Mouse (Mus musculus): Measurements from ENCODE around the gene Rab3d.

Gene Rab3d

GRCm38 (mm10) chr9:21918035-21918592 is at the start of gene Rab3d:
Gene Rab3d, minus strand, starts transcription at chr9:21918192.
- peak; percentile 75 for DNase-seq (ENCODE audit: low spot score)

GRCm38 (mm10) chr9:21963417-21963816 is 45.4 kb upstream of the Rab3d start, which contains the start of gene Epor:
Gene Epor, minus strand, starts transcription at chr9:21963506.
- DNase-seq (ENCODE audit: low spot score) = no peak

DNA sequence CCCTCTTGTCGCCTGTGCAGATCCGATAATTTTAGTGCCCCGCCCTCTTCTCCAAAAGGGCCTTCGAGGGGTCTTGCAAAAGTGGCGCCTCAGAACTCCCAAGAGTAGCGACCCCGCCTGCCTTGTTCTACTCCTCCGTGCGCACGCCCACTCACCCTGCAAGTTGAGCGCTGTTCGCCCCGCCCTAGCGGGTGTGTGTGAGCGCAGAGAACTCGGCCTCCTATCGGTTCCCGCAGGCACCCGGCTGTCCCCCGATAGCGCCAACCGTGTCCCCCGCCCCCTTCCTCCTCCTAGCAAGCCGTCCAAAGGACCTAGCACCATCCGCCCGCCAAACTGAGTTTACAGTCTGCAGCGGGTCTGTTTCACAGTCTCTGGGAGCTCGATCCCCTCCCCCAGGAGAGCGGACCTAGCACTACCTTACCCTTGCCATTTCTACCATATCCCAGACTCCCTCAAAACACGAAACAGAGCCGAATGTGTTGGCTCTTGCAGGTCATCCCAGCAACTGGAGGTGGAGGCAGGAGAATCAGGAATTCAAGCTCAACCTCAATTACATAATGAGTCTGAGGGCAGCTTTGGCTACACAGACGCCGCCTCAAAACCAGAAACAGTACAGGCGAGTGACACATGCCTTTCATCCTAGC is 44.5 kb upstream of the Rab3d start:
- DNase-seq (ENCODE audit: low spot score) = peak; percentile 36

- no peak for DNase-seq (ENCODE audit: low spot score)
Measured at GRCm38 (mm10) chr9:21962010-21962409, 44.0 kb upstream of the Rab3d start.

DNA sequence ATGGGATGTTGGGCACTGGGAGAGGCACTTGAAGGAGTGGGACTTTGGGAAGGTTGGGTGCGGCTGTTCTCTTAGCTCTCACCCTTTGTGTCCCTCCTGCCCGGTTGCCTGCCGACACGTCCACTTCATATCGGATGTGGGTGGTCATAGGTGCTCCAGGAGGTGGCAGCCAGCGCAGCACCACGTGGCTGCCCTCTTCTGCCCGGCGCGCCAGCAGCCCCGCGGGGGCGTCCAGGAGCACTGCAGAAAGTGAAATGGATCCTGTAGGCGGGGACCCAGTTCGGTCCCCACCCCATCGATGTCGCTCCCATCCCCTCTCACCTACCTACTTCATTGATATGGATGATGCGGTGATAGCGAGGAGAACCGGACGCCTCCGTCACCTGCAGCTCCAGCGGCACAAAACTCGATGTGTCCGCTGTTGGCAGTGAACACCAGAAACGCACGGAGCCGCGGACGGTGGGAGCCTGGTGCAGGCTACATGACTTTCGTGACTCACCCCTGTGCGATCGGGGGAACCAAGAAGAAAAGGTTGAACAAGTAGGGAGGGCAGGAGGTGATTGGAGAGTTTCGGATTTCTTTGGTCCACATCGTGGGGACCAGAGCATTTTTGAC is 43.5 kb upstream of the Rab3d start:
- no peak for DNase-seq (ENCODE audit: low spot score)

- DNase-seq (ENCODE audit: low spot score) = no peak
Measured at GRCm38 (mm10) chr9:21960558-21961208, 42.7 kb upstream of the Rab3d start.

- DNase-seq (ENCODE audit: low spot score) = no peak
Measured at GRCm38 (mm10) chr9:21960135-21960534, 42.1 kb upstream of the Rab3d start.

- no peak for DNase-seq (ENCODE audit: low spot score)
Measured at GRCm38 (mm10) chr9:21959244-21959643, 41.3 kb upstream of the Rab3d start.

DNA sequence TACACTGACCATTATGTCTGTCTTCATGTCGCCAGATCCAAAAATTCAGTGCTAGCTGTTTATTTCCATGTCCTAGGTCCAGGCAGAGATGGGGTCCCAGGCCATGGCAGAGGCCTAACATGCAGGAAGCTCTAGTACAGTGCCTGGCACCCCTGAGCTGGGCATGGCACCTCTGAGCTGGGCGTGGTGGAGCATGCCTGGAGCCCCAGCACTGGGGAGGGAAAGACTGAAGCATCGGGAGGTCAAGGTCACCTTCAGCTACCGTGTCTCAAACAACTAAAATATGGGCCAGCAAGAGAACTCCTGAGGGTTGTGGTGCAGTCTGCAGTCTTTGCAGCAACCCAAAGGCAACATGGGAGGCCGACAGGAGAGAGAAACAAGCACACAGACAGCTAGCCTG is 40.4 kb upstream of the Rab3d start:
- DNase-seq (ENCODE audit: low spot score) = no peak

DNA sequence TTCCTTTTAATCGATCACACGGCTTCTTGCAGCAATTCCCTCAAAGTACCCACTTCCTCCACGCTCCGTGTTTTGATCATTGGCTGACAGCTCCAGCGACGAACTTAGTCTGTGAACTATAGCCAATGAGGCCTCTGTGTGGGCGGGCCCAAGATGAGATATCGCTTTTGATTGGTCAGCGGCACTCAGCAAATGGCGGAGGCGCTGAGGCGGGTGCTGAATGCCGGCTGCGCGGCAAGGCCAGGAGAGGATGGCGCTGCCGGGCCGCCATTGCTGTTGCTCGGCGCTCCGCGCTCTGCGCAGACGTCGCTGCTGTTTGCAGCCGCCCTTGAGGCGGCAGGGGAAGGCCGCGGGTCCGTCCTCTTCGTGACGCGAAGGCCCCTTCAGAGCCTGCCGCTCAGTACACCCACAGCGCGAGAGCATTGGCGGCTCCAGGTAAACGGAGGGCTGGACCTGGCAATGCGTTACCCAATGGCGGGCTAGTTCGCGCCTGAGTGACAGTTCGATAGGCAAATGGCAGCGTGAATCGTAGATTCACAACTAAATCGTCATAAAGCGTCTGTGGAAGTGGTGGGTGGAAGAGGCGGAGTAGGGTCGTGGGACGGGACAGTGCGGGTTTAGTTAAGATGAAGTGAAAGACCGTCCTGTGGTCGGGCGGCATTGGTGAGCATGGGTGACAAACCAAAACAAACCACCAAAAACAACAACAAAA is 37.7 kb upstream of the Rab3d start, which contains the start of gene Swsap1:
TSS of gene Swsap1 (plus strand) at position 186 of the 712 bp plus-strand sequence.
- peak; percentile 97 for DNase-seq (ENCODE audit: low spot score)

DNA sequence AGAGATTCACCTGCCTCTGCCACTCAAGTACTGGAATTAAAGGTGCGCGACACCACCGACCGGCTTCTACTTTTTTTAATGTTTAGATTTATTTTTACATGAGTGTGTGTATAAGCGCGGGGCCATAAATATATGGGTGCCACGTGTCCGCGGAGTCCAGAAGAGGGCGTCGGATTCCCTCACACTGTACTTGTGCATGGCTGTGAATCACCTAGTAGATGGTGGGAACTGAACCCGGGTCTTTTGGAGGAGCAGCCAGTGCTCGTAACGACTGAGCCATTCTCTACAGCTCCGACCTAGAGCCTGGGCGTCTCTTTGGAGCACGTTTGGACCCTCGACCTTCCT is 37.2 kb upstream of the Rab3d start:
- DNase-seq (ENCODE audit: low spot score) = no peak

- no peak for DNase-seq (ENCODE audit: low spot score)
Measured at GRCm38 (mm10) chr9:21954635-21955034, 36.6 kb upstream of the Rab3d start.

DNA sequence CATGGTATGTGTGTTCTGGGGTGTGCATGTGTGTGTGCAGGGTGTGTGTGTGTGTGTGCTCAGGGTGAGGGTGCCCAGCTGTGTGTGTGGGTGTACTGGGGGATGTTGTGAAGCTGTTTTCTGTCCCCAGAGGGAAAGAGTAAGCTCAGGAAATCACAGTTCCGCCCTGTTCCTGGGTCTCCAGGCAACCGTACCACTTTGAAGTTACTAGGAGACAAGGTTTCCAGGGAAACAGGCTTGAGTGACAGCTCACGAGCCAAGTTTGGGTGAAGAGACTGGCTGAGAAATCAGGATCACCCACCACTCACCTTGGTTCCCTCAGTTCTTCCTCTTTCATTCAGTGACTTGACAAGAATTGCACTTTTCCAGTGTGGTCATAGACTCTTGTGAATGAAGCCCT is 35.6 kb upstream of the Rab3d start:
- no peak for DNase-seq (ENCODE audit: low spot score)

DNA sequence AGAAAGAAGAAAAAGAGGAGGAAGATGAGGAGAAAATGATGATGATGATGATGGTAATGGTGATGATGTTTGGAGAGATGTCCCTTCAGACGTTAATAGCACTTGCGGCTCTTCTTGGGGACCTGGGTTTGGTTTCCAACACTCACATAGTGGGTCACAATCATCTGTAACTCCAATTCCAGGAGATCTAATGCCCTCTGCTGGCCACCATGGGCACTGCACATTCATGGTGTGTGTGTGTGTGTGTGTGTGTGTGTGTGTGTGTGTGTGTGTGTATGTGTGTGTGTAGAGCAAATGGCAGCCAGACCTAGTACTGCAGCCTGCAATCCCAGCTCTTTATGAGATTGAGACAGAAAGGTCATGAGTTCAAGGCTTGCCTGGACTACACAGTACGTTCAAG is 34.0 kb upstream of the Rab3d start:
- DNase-seq (ENCODE audit: low spot score) = no peak

GRCm38 (mm10) chr9:21950322-21950721 is 32.3 kb upstream of the Rab3d start:
- peak; percentile 89 for DNase-seq (ENCODE audit: low spot score)

GRCm38 (mm10) chr9:21948790-21949189 is 30.8 kb upstream of the Rab3d start:
- DNase-seq (ENCODE audit: low spot score) = no peak

- DNase-seq (ENCODE audit: low spot score) = no peak
Measured at GRCm38 (mm10) chr9:21948146-21948545, 30.2 kb upstream of the Rab3d start.

GRCm38 (mm10) chr9:21947540-21948130 is 29.6 kb upstream of the Rab3d start:
- DNase-seq (ENCODE audit: low spot score) = no peak

DNA sequence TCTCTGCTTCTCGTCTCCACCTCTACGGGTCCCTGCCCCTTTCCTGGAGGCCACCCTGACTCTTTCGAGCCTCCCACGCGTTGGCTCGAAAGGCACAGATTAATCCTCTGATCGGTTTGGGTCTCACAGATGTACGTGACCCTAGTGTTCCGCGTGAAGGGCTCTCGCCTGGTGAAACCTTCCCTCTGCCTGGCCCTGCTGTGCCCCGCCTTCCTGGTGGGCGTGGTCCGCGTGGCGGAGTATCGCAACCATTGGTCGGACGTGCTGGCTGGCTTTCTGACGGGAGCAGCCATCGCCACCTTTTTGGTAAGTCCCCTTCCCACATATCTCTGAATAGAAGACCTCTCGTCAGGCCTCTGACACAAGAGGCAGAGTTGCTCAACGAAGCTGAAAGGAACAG is 26.3 kb upstream of the Rab3d start:
- no peak for DNase-seq (ENCODE audit: low spot score)

- DNase-seq (ENCODE audit: low spot score) = no peak
Measured at GRCm38 (mm10) chr9:21943638-21944037, 25.6 kb upstream of the Rab3d start.

GRCm38 (mm10) chr9:21943046-21943445 is 25.1 kb upstream of the Rab3d start:
- no peak for DNase-seq (ENCODE audit: low spot score)

DNA sequence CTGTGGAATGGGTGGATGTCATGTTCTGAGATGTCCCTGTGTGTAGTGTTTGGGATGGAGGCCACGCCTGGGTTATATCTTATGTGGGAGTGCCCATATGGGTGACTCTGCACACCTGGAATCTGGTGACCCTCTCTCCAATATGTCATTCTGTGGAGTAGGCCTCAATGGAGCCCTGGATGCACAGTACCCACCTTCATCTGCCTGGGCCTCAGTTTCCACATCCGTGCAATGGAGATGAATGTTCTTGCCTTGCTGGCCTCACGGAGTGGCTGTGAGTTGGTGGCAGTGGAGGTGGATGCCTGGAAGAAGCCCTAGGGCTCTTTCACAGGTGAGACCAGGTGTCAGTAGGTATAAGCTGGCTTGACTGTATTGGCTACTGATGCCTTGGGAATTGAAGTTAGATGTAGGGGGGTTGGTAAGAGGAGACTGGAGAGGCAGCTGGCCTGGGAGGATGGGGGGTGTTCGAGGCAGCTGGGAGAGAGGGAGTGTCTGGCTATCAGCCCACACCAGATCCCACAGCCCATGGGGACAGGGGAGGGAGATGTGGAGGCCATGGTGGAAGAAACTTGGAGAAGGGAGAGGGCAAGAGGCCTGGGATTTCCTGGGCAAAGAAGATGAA is 20.4 kb upstream of the Rab3d start:
- no peak for DNase-seq (ENCODE audit: low spot score)

Measured in ovary, postnatal 10 days (tissue).